Mouse (Mus musculus) urinary bladder, postnatal 36 days (tissue): ENCODE results near the gene F8a.
"Not testable (repeated sequence)": the region's sequence is repeated elsewhere in the genome, so short reads cannot be mapped to it uniquely, and the experiment has no call there.

Experiments
- DNase-seq, 2 experiments: peaks; one replicate each; pipeline ENCODE4 v3.0.0; 2022; ENCODE audit warnings: low spot score in 2 of 2, mixed read lengths in 1 of 2

F8a gene

DNA sequence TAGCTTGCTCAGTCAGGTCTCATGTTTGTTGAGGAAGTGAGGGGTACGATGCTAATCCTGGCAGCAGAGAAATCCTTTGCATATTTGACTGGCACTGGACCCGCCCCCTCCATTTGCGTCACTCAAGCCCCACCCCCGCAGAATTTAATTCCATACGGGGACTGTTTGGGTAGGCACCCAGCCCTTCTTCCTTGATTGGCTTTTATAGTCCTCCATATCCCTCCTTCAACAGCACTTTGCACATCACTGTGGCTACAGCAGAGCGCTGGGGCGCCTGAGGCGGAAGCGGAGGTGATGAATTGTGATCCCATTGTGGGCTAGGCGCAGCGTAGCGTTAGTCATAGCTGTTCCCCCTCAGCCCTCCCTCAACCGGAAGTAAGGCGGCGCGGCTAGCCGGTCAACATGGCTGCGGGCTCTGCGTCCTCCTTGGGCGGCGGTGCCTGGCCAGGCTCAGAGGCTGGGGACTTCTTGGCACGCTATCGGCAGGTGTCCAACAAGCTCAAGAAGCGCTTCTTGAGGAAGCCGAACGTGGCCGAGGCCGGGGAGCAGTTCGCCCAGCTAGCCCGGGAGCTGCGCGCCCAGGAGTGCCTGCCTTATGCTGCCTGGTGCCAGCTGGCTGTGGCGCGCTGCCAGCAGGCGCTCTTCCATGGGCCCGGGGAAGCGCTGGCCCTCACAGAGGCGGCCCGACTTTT lies at the start of gene F8a:
TSS of gene F8a (plus strand) at position 378 of the 692 bp plus-strand sequence.
- DNase-seq, result peak; percentile 64 to 72

DNA sequence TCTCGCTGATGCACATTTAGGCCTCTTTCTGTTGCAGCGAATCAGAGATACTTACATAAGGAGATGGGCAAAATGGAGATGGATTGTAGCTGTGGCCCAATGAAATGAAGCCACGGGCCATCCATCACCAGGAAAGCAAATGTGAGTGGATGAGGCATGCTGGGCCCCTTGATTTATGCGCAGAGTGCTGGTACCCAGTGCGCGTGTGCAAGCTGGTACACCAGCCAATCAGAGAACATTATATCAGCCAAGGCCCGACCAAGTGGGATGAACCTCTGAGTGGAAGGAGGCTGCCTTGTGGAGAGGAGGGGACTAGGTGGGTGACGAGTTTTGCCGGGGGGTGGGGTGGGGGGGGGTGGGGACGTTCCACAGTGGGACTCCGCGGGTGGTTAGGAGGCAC lies 36.2 kb upstream of the F8a start, which contains the start of gene Xlr3b:
TSS of gene Xlr3b (plus strand) at position 274 of the 400 bp plus-strand sequence.
- not testable (repeated sequence) for DNase-seq

DNA sequence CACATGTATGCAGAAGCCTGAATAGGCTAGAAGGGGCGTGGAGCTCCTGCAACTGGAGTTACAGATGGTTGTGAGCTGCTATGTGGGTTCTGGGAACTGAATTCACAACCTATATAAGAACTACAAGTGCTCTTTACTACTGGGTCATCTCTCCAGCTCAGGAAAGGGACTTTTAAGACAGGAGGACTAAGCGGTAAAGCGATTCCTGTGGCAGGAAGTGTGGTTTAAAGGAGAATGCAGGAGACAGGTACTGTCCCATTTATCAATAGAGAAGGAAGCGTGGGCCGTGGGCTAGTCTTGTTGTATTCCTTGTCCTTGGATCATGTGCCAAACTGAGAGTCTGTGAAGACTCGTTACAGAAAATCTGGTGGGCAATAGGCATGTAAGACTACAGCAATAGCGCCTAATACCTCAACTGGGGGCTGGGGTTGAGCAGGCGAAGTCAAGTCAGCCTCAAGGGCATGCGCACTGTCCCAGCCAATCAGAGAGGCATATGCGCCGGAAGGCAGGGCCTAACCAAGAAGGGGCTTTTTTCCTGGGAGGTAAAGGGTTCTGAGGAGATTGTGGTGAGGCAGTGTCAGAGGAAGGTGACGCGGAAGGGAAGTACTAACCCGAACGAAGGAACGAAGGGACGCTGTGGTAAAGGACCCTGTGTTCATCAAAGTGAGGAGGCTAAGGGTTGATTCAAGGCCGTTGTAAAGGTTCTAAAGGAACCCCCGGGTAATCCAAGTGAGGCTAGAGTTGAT lies 14.1 kb upstream of the F8a start, which contains the start of gene Xlr4b:
TSS of gene Xlr4b (plus strand) at position 515 of the 746 bp plus-strand sequence.
- DNase-seq, result not testable (repeated sequence)

DNA sequence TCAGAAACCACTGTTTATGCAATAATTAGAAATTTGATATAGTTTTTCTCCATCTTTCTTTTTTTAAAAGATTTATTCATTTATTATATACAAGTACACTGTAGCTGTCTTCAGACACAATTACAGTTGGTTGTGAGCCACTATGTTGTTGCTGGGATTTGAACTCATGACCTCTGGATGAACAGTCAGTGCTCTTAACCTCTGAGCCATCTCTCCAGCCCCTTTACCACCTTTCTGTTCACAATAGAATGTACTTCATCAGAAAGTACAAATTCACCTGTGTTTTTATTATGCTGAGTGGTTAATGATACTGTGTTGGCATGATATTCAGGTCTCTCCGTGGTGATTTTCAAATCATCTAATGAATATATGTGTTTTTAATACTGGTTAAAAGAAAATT lies 2.7 kb upstream of the F8a start:
- DNase-seq, result no peak

DNA sequence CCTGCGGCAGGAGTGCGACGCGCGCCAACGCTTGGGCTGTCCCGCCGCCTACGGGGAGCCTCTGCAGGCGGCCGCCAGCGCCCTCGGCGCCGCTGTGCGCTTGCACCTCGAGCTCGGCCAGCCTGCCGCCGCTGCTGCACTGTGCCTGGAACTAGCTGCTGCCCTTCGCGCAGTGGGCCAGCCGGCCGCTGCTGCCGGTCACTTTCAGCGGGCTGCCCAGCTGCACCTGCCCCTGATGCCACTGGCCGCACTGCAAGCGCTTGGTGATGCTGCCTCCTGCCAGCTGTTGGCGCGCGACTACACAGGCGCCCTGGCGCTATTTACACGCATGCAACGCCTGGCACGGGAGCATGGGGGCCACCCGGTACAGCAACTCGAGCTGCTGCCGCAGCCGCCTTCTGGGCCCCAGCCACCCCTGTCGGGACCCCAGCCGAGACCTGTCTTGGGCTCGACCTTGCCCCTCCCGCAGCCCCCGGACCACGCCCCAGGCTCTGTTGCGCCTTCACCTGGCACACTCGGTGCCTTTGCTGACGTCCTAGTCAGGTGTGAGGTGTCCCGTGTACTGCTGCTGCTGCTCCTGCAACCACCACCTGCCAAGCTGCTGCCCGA lies 619 bp downstream of the F8a start:
- DNase-seq, result peak; percentile 26 to 49

DNA sequence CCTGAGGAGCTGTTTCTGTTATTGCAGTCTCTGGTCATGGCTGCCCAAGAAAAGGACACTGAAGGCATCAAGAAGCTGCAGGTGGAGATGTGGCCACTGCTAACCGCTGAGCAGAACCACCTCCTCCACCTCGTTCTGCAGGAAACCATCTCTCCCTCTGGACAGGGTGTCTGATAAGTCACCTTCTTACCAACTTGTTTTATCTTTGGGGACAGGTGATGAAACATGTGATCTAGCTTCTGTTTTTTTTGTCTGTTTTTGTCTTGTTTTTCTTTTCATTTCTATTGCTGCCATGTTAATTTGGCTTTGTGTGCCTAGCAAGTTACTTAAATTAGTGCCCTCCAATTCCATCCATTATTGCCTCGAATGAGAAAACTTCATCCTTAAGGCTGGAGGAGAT lies 1.2 kb downstream of the F8a start:
- no peak for DNase-seq

DNA sequence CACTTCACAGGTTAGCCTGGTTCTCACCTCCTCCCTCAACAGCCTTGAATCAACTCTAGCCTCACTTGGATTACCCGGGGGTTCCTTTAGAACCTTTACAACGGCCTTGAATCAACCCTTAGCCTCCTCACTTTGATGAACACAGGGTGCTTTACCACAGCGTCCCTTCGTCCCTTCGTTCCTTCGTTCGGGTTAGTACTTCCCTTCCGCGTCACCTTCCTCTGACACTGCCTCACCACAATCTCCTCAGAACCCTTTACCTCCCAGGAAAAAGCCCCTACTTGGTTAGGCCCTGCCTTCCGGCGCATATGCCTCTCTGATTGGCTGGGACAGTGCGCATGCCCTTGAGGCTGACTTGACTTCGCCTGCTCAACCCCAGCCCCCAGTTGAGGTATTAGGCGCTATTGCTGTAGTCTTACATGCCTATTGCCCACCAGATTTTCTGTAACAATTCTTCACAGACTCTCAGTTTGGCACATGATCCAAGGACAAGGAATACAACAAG lies 14.8 kb downstream of the F8a start, which contains the start of gene Xlr4c:
TSS of gene Xlr4c (minus strand) at position 310 of the 505 bp plus-strand sequence.
- DNase-seq, result not testable (repeated sequence)

DNA sequence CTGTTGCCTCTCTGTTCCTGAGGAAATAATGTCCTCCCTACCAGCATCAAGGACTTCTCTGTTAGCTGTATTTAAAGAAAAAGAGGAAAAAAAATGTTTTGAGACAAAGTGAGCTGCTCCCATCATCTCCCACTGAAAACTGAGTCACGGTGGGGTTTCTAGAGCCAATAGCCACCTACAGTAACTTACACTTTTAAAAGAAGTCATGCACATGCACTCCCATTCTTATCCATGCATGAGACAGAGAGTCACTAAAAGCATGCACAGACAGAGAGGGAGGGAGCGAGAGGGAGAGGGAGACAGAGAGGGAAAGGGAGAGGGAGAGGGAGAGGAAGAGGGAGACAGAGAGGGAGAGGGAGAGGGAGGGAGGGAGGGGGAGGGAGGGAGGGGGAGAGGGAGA lies 34.3 kb downstream of the F8a start:
- not testable (repeated sequence) for DNase-seq

DNA sequence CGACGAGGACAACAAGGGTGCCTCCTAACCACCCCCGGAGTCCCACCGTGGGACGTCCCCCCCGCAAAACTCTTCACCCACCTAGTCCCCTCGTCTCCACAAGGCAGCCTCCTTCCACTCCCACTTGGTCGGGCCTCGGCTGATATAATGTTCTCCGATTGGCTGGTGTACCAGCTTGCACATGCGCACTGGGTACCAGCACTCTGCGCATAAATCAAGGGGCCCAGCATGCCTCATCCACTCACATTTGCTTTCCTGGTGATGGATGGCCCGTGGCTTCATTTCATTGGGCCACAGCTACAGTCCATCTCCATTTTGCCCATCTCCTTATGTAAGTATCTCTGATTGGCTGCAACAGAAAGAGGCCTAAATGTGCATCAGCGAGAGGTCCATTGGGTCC lies 37.2 kb downstream of the F8a start, which contains the start of gene Xlr3c:
TSS of gene Xlr3c (minus strand) at position 121 of the 400 bp plus-strand sequence.
- not testable (repeated sequence) for DNase-seq
